Mouse (Mus musculus) heart, adult 2 months (tissue): ENCODE measurements around the gene Krtap12-1.
"Not testable (repeated sequence)": the region's sequence is repeated elsewhere in the genome, so short reads cannot be mapped to it uniquely, and the experiment has no call there.

ENCODE experiments used
- CTCF ChIP-seq: fragments of 200-600 bp; IDR thresholded peaks from 2 replicates; pipeline ENCODE4 v1.8.1; 2022; ENCODE audit warnings: antibody characterized with exemption, mild to moderate bottlenecking, moderate library complexity
- EP300 ChIP-seq: fragments of 200-500 bp; IDR thresholded peaks from 2 replicates; pipeline ENCODE4 v1.6.1; 2011; ENCODE audit warnings: low read depth, low read length, control low read depth; ENCODE audit not compliant: insufficient read depth
- POLR2A ChIP-seq: fragments of 200-500 bp; IDR thresholded peaks from 2 replicates; pipeline ENCODE4 v1.6.1; 2011; ENCODE audit warnings: mild to moderate bottlenecking, low read depth, low read length, control low read depth; ENCODE audit not compliant: insufficient read depth

- 0 out of 2 replicates have a peak, but pooled peaks have one; percentile 12 for TF ChIP-seq CTCF
- not testable (repeated sequence) for TF ChIP-seq POLR2A, EP300
Measured at GRCm38 (mm10) chr10:77752312-77752711, 31.9 kb downstream of the Krtap12-1 start.
